Mouse (Mus musculus) common myeloid progenitor, adult 5-6 weeks (primary cell): ENCODE results near the gene Rdh19. TPM values are rescaled to one million over a fixed set of nuclear protein-coding genes. Genes with fewer than 3 reads are reported as not detected.

Source experiments
- total RNA-seq: library from RNA; stranded (forward); fragments of 200-1000, 187-1606 nt; gene quantifications from 2 replicates; pipeline ENCODE4 v1.2.3, GENCODE M21; 2017

The Rdh19 gene
- total RNA-seq, 1 experiment from 2014 or later: not detected

Other genes starting within 250 kb of the Rdh19 start
- 0.97 and 3.2 TPM in 2 replicates for gene Lrp1, start 228.8 kb upstream of the Rdh19 start, total RNA-seq
- gene Stat6, start 206.9 kb upstream of the Rdh19 start, total RNA-seq: 33.1 and 48.3 TPM in 2 replicates
- 20.8 and 22.6 TPM in 2 replicates for gene Nemp1, start 183.0 kb upstream of the Rdh19 start, total RNA-seq
- gene Nab2, start 181.4 kb upstream of the Rdh19 start, total RNA-seq: 5.7 and 6.8 TPM in 2 replicates
- not detected in 2 replicates for gene Myo1a, start 144.8 kb upstream of the Rdh19 start, total RNA-seq
- gene Tac2, start 125.5 kb upstream of the Rdh19 start, total RNA-seq: 0.68 TPM in 1 of 2 replicates, not detected in the other
- gene Zbtb39, start 110.4 kb upstream of the Rdh19 start, total RNA-seq: 4.7 and 5.0 TPM in 2 replicates
- not detected in 2 replicates for gene Gpr182, start 98.2 kb upstream of the Rdh19 start, total RNA-seq
- gene Rdh1, start 90.2 kb upstream of the Rdh19 start, total RNA-seq: not detected in 2 replicates
- gene Rdh16f1, start 90.1 kb upstream of the Rdh19 start, total RNA-seq: not detected in 2 replicates
- gene Rdh9, start 73.5 kb upstream of the Rdh19 start, total RNA-seq: not detected in 2 replicates
- gene Rdh16, start 48.8 kb upstream of the Rdh19 start, total RNA-seq: not detected in 2 replicates
- gene Rdh16f2, start 16.5 kb downstream of the Rdh19 start, total RNA-seq: not detected in 2 replicates
- not detected in 2 replicates for gene Rdh7, start 38.9 kb downstream of the Rdh19 start, total RNA-seq
- gene Sdr9c7, start 48.6 kb downstream of the Rdh19 start, total RNA-seq: not detected in 2 replicates
- gene Hsd17b6, start 157.7 kb downstream of the Rdh19 start, total RNA-seq: not detected in 2 replicates
- 97.8 and 136 TPM in 2 replicates for gene Prim1, start 165.2 kb downstream of the Rdh19 start, total RNA-seq
- gene Naca, start 185.6 kb downstream of the Rdh19 start, total RNA-seq: 2,465 and 2,478 TPM in 2 replicates
- gene Ptges3, start 209.0 kb downstream of the Rdh19 start, total RNA-seq: 326 and 357 TPM in 2 replicates
- gene Atp5b, start 233.3 kb downstream of the Rdh19 start, total RNA-seq: 2,255 and 2,427 TPM in 2 replicates
- 14.4 and 23.1 TPM in 2 replicates for gene Baz2a, start 241.6 kb downstream of the Rdh19 start, total RNA-seq